Mouse (Mus musculus) limb, embryonic 13.5 days (tissue): Measurements from ENCODE around the gene Rgs6. TPM values are rescaled to one million over a fixed set of nuclear protein-coding genes. Genes with fewer than 3 reads are reported as not detected.

Experiments
- ATAC-seq: fragments of 200-750 bp; cut with Nextera tagmentation; 2 replicates; pipeline ENCODE4 v1.8.0; 2017; ENCODE audit warnings: low read depth, moderate number of reproducible peaks, moderate TSS enrichment; ENCODE audit not compliant: low FRiP score
- H3K27ac ChIP-seq: fragments of 300-500 bp; sonication (generic); 2 replicates; pipeline ENCODE4 v1.5.1; 2015; ENCODE audit warnings: inconsistent platforms, mild to moderate bottlenecking, moderate library complexity
- H3K27me3 ChIP-seq: fragments of 300-500 bp; sonication (generic); 2 replicates; pipeline ENCODE4 v1.6.1; 2015; ENCODE audit warnings: mild to moderate bottlenecking, inconsistent platforms
- H3K36me3 ChIP-seq: fragments of 300-500 bp; sonication (generic); 2 replicates; pipeline ENCODE4 v1.6.1; 2015; ENCODE audit warnings: inconsistent platforms, mild to moderate bottlenecking, moderate library complexity
- H3K4me1 ChIP-seq: fragments of 300-500 bp; sonication (generic); 2 replicates; pipeline ENCODE4 v1.6.1; 2015; ENCODE audit warnings: inconsistent platforms
- H3K4me2 ChIP-seq: fragments of 300-500 bp; sonication (generic); replicated peaks from 2 replicates; pipeline ENCODE4 v1.6.1; 2015; ENCODE audit warnings: inconsistent platforms, mild to moderate bottlenecking, moderate library complexity
- H3K4me3 ChIP-seq: fragments of 300-500 bp; sonication (generic); 2 replicates; pipeline ENCODE4 v1.5.1; 2015; ENCODE audit warnings: moderate library complexity, mild to moderate bottlenecking, inconsistent platforms
- H3K9ac ChIP-seq: fragments of 300-500 bp; sonication (generic); 2 replicates; pipeline ENCODE4 v1.6.1; 2015; ENCODE audit warnings: mild to moderate bottlenecking, inconsistent platforms
- H3K9me3 ChIP-seq: fragments of 300-500 bp; sonication (generic); 2 replicates; pipeline ENCODE4 v1.6.1; 2016; ENCODE audit warnings: inconsistent platforms
- WGBS: fragments of 180-500 bp; shearing (Covaris S2); methylation state at CpG from one replicate; pipeline ENCODE4 v1.1.7; 2015; 5-methylcytosine and 5-hydroxymethylcytosine counted together
- polyA plus RNA-seq: library from polyadenylated mRNA; unstranded; fragments of >200 nt; fragmentation: Nextera tagmentation; extraction: Ambion mirVana; gene quantifications from 2 replicates; pipeline ENCODE4 v1.2.1, GENCODE M21; 2015

Rgs6 gene
- polyA plus RNA-seq, 1 experiment from 2014 or later: 2.6 TPM

DNA sequence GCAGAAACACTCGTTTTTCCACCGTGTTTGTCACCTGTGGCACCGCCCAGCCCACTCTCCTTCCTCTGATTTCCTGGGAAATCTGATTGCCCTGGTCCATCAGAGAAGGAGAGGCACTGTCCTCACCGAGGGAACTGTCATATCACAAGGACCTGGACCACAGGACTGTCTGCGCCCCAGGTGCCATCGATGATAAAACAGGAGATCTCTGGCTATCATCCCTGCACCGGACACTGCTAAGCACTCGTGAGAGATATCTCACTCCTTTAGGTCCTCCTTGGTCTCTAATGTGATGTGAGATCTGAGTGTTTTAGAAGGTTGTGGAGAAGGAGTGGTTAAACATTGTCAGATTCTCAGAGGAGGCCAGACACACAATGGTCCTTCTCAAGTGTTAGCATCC is 462.4 kb downstream of the Rgs6 start:
- Histone ChIP-seq H3K27ac (no peak overlapping the region), H3K4me2 (no peak overlapping the region), H3K4me3 (no peak overlapping the region), H3K9me3 (peaks cover 8% of the 10 kb centered on the region), H3K27me3 (no peaks in the 10 kb centered on the region), H3K4me1 (no peaks in the 10 kb centered on the region), H3K9ac (no peak overlapping the region), H3K36me3 (no peaks in the 10 kb centered on the region)
- no peak for ATAC-seq
- WGBS: 84% methylated on average over 8 of the region's 8 CpGs

DNA sequence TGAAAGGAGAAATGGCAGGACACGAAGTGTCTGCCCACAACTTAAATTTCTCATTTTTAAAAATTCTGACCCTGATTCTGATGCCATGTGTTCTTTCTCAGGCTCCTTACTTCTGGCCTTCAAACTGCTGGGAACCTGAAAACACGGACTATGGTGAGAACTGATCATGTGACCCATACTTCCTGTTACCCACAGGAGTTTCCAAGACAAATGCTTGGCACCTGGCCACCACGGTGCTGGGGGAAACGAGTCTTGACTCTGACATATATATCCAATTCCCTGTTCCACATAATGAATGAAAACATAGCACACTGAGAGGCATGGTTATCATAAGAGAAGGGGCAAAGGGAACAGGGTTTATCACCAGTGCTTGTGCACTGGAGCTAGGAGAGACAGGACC is 464.3 kb downstream of the Rgs6 start:
- 61% methylated on average over 4 of the region's 4 CpGs for WGBS
- Histone ChIP-seq H3K4me3 (no peak overlapping the region), H3K9ac (no peak overlapping the region), H3K27ac (no peak overlapping the region), H3K4me1 (no peaks in the 10 kb centered on the region), H3K27me3 (no peaks in the 10 kb centered on the region), H3K4me2 (no peak overlapping the region), H3K9me3 (peaks cover 8% of the 10 kb centered on the region), H3K36me3 (no peaks in the 10 kb centered on the region)
- no peak for ATAC-seq

DNA sequence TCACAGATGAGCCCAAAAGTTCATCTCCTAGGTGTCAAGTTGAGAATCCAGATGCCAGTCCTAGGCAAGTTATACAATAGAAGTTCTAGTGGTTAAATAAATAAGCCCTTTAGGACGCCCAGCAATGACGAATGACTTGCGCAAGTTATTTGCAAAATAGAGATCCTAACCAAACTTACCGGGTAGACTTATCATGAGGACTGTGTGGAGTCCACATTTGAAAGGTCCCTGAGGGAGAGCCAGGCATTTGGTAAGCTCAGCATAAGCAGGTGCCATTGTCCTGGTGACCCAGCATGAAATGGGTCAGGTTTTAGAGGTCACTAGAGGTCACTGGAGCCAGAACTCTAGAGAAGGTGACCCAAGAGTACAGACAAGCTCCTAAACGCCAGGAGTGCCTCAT is 467.6 kb downstream of the Rgs6 start:
- no peak overlapping the region for H3K9ac ChIP-seq
- no peak overlapping the region for H3K27ac ChIP-seq
- no peaks in the 10 kb centered on the region for H3K27me3 ChIP-seq
- no peak for ATAC-seq
- H3K4me3 ChIP-seq: no peak overlapping the region
- no peak overlapping the region for H3K4me2 ChIP-seq
- no peaks in the 10 kb centered on the region for H3K4me1 ChIP-seq
- no peaks in the 10 kb centered on the region for H3K36me3 ChIP-seq
- H3K9me3 ChIP-seq: peaks cover 8% of the 10 kb centered on the region
- 86% methylated on average over 5 of the region's 5 CpGs for WGBS

DNA sequence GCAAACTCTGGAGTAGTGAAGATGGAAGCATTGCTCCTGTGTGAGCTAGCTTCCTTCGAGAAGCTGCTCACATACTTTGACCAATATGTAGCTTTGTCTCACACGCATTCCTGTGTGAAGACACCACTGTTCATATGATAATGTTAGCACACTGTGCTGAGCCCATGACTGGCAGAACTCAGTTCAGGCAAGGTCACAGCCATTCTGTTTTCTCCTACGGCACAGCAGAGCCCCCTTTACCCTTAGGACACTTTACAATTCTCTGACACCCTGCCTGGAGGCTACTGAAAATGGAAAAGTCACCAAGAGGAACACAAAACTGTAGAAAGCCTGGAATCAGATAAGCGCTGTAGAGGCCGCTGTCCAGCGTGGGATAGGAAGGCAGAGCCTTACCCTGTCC is 478.3 kb downstream of the Rgs6 start:
- no peak overlapping the region for H3K4me3 ChIP-seq
- no peaks in the 10 kb centered on the region for H3K9me3 ChIP-seq
- H3K4me1 ChIP-seq: peaks cover 12% of the 10 kb centered on the region
- no peak overlapping the region for H3K9ac ChIP-seq
- no peak overlapping the region for H3K27ac ChIP-seq
- WGBS: 86% methylated on average over 6 of the region's 6 CpGs
- no peak for ATAC-seq
- no peaks in the 10 kb centered on the region for H3K27me3 ChIP-seq
- no peak overlapping the region for H3K4me2 ChIP-seq
- H3K36me3 ChIP-seq: no peaks in the 10 kb centered on the region

DNA sequence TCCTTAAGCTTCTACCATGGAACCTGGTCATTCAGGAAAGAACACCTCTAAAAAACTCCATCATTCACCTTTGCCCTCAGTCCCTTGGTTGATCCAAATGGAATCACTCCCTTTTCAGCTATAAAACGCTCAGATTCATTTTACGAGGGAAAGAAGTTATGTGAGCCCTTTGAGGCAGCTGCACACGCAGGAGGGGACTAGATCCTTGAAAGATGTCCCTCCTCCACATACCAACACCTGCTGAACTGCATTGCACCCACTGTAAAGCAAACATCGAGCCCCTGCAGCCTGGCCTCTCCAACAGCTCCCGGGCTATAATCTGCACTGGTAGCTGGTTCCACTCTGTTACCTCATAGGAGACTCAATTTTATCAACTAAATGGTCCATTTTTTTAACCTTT is 482.8 kb downstream of the Rgs6 start:
- H3K27me3 ChIP-seq: no peaks in the 10 kb centered on the region
- no peaks in the 10 kb centered on the region for H3K9me3 ChIP-seq
- H3K36me3 ChIP-seq: no peaks in the 10 kb centered on the region
- no peak overlapping the region for H3K9ac ChIP-seq
- no peak overlapping the region for H3K27ac ChIP-seq
- no peak overlapping the region for H3K4me3 ChIP-seq
- H3K4me2 ChIP-seq: no peak overlapping the region
- WGBS: 19% methylated on average over 5 of the region's 5 CpGs
- ATAC-seq: peak; percentile 35; the same call in 1 of the 2 replicates
- peaks cover 36% of the 10 kb centered on the region for H3K4me1 ChIP-seq

DNA sequence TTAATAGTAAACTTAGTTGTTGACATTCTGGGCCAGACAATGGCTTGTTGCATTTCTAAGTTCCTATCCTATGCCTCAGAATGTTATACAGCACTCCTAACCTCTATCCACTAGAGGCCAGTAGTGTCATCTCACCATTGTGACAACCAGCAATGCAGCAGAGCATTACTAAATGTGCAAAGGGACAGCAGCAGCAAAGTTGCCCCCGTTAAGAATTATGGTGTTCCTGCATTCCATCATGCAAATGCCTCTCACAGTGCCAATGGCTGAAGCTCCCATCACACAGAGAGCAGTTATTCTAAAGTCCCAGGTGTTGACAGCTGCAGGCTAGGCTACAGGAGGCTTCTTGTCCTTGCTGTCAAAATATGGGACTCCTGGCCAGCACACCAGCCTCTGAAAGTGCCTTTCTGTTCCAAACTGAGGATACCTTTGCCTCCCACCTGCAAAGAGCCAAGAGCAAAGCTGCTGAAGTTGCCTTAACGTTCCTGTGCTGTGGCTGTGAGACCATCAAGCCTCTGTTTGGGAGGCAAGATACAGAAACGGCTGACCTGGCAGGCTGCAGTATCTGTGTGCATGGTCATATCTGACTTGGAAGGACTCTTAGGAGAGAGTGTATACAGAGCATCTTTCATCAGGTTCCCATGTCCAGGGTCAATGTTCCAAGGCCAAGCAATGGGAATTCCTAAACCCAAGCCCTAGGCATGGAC is 484.2 kb downstream of the Rgs6 start:
- no peak for ATAC-seq
- H3K27ac ChIP-seq: no peak overlapping the region
- no peak overlapping the region for H3K4me2 ChIP-seq
- H3K9me3 ChIP-seq: no peaks in the 10 kb centered on the region
- 29% methylated on average over 3 of the region's 3 CpGs for WGBS
- no peak overlapping the region for H3K9ac ChIP-seq
- H3K4me1 ChIP-seq: peaks cover 36% of the 10 kb centered on the region
- no peaks in the 10 kb centered on the region for H3K36me3 ChIP-seq
- no peak overlapping the region for H3K4me3 ChIP-seq
- no peaks in the 10 kb centered on the region for H3K27me3 ChIP-seq

DNA sequence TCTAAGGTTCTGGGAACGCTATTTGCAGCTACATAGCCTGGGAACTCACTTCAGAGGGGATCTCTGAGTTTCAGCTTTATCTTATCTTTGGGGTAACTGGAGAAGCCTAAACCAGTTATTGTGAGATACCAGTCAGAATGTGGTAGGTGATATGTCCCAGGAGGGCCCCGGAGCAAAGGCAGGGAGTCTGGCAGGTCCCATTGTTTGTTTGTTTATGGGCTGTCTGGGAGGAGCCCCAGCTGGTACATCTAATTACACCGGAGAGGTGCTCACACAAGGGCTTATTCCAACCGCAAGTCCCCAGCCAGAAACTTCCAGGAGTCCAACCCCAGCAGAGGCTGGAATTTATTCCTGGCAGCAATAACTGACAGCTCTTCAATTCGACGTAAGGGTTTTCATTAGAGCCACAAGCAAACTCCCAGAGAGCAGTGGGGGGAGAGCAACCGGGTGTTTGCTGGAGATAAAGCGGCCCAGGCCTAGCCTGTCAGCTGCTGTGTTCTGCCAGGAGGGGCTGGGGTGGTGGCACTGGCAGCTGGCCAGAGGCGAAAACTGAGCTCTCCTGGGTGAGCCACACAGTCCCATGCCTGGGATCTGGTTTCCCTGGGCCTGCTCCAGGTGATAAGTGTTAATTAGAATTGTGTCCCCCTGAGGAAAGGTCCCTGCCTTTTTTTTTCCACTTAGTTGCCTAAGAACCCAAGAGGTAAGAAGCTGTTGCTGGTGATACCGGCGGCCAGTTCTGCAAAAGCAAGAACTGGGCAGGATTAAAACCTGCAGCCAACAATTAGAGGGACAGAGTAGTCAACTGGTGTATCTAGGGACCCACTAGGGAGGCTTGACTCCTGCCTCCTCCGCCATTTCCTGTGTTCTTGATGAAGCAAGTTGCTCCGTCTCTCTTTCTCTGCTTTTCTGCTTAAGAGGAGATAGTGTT is 485.1 kb downstream of the Rgs6 start:
- no peak overlapping the region for H3K4me3 ChIP-seq
- H3K9ac ChIP-seq: no peak overlapping the region
- H3K36me3 ChIP-seq: no peaks in the 10 kb centered on the region
- WGBS: 19% methylated on average over 13 of the region's 13 CpGs
- no peaks in the 10 kb centered on the region for H3K27me3 ChIP-seq
- no peaks in the 10 kb centered on the region for H3K9me3 ChIP-seq
- peaks cover 36% of the 10 kb centered on the region for H3K4me1 ChIP-seq
- H3K27ac ChIP-seq: peak overlapping the region; percentile 52; the same call in 1 of the 2 replicates
- peak; percentile 87 for ATAC-seq
- H3K4me2 ChIP-seq: peak overlapping the region; percentile 27; the same call in 1 of the 2 replicates

DNA sequence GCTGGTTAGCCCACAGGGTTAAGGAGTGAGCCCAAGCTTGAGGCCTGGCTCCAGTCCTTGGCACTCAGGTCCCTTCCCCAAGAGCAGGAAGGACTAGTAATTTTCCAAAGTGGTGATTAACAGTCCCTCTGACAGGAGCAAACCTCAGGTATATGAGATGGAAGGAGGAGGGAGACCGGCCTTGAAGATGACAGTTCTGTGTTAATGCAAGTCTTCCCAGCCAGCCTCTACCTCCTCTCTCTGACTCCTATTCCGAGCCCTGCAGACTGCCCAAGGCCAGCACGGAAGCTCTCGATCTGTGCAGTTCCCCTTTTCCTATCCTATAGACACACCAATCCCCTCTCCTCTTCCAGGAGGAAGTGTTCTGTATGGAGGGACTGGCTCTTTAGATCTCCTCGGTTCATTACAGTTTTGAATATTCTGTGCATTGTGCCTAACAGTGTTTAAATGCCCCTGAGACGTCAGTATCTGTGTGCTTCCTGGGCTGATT is 485.8 kb downstream of the Rgs6 start:
- Histone ChIP-seq H3K4me1 (peaks cover 36% of the 10 kb centered on the region), H3K9ac (no peak overlapping the region), H3K27ac (peak overlapping the region; percentile 52; the same call in 1 of the 2 replicates), H3K4me2 (no peak overlapping the region), H3K36me3 (no peaks in the 10 kb centered on the region), H3K4me3 (no peak overlapping the region), H3K9me3 (no peaks in the 10 kb centered on the region), H3K27me3 (no peaks in the 10 kb centered on the region)
- no peak for ATAC-seq
- 71% methylated on average over 6 of the region's 6 CpGs for WGBS

DNA sequence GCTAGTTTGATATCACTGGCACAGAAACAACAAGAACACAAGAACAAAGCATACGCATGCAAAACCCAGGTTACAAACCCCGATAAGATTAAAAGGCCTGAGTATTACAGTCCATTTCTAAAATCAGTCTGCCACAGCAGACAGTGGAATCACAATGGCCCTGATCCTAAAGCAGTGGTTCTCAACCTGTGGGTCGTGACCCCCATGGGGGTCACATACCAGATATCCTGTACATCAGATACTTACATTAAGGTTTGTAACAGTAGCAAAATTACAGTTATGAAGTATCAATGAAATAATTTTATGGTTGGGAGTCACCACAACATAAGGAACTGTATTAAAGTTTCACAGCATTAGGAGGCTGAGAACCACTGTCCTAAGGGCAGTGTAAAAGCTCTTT is 488.1 kb downstream of the Rgs6 start:
- Histone ChIP-seq H3K9ac (no peak overlapping the region), H3K36me3 (no peaks in the 10 kb centered on the region), H3K27ac (no peak overlapping the region), H3K4me1 (peaks cover 26% of the 10 kb centered on the region), H3K4me3 (no peak overlapping the region), H3K9me3 (no peaks in the 10 kb centered on the region), H3K27me3 (no peaks in the 10 kb centered on the region), H3K4me2 (no peak overlapping the region)
- WGBS: 90% methylated on average over 3 of the region's 3 CpGs
- no peak for ATAC-seq

DNA sequence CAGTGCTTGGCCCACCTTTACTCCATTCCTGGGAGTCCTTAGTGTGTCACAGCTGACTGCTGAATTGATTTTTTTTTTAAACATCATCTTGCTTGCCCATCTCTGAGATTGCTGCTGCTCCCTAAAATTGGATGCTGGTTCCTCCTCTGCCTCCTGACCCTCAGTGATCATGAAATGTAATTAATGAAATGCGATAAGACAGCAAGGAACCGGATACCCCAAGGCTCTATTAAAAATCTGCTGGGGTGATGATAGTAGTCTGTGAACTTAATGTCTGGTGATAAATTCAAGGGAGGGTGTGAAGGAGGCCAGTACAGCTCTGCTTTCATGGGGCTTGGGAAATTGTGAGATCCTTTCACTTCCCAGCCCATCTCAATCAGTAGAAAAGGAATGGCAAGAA is 489.4 kb downstream of the Rgs6 start:
- Histone ChIP-seq H3K36me3 (no peaks in the 10 kb centered on the region), H3K4me2 (no peak overlapping the region), H3K4me3 (no peak overlapping the region), H3K9ac (no peak overlapping the region), H3K27me3 (no peaks in the 10 kb centered on the region), H3K27ac (no peak overlapping the region), H3K9me3 (no peaks in the 10 kb centered on the region), H3K4me1 (peaks cover 17% of the 10 kb centered on the region)
- 73% methylated on average over 2 of the region's 2 CpGs for WGBS
- ATAC-seq: no peak

DNA sequence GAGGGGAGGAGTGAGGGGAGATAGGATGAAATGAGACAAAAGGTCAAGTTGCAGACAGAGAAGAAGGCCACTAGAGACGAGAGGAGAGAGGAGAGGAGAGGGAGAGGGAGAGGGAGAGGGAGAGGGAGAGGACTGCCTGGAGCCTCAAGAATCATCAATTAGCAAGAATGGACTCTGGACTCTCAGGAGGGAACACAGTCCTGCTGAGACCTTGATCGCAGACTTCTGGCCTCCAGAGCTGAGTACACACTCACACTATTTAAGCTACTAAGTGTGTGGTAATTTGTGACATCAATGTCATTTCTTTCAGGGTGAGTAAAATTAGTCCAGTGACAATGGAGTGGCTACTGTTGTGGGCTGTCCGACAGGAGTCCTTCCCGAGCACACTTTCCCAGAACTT is 495.3 kb downstream of the Rgs6 start:
- Histone ChIP-seq H3K27ac (no peak overlapping the region), H3K4me3 (no peak overlapping the region), H3K4me2 (no peak overlapping the region), H3K27me3 (no peaks in the 10 kb centered on the region), H3K9me3 (no peaks in the 10 kb centered on the region), H3K9ac (no peak overlapping the region), H3K4me1 (no peaks in the 10 kb centered on the region), H3K36me3 (no peaks in the 10 kb centered on the region)
- ATAC-seq: no peak
- 85% methylated on average over 3 of the region's 4 CpGs for WGBS

DNA sequence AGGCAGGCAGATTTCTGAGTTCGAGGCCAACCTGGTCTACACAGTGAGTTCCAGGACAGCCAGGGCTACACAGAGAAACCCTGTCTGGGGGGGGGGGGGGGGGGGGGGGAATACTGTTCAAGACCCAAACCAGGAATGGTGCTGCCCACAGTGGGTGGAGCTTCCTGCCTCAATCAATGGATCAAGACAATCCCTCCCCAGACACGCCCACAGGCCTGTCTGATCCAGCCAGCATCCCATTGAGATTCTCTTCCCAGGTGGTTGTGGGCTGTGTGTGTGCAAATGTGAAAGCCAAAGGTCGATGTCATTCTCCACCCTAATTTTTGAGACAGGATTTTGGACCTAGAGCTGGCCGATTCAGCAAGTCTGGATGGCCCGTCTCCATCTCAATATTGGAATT is 496.5 kb downstream of the Rgs6 start:
- Histone ChIP-seq H3K27me3 (no peaks in the 10 kb centered on the region), H3K4me1 (no peaks in the 10 kb centered on the region), H3K9ac (no peak overlapping the region), H3K4me3 (no peak overlapping the region), H3K4me2 (no peak overlapping the region), H3K27ac (no peak overlapping the region), H3K9me3 (no peaks in the 10 kb centered on the region), H3K36me3 (no peaks in the 10 kb centered on the region)
- 90% methylated on average over 5 of the region's 5 CpGs for WGBS
- ATAC-seq: no peak
